Mouse (Mus musculus) kidney, adult 18-20 months (tissue): ENCODE data around the gene Tedc1.

ENCODE experiments used
- DNase-seq: peaks from one replicate; pipeline ENCODE4 v3.0.0; 2021

The Tedc1 gene

GRCm38 (mm10) chr12:113205251-113205942 lies 49.2 kb downstream of the Tedc1 start:
- DNase-seq = no peak

- DNase-seq = no peak
Observed at GRCm38 (mm10) chr12:113207737-113208136, 51.5 kb downstream of the Tedc1 start.

GRCm38 (mm10) chr12:113210586-113211378 lies 54.6 kb downstream of the Tedc1 start:
- no peak for DNase-seq

- no peak for DNase-seq
Observed at GRCm38 (mm10) chr12:113211772-113212171, 55.6 kb downstream of the Tedc1 start.

GRCm38 (mm10) chr12:113212326-113212924 lies 56.2 kb downstream of the Tedc1 start:
- DNase-seq = no peak

GRCm38 (mm10) chr12:113213226-113213625 lies 57.0 kb downstream of the Tedc1 start:
- DNase-seq = no peak

GRCm38 (mm10) chr12:113214072-113214808 lies 58.0 kb downstream of the Tedc1 start:
- DNase-seq = no peak

- no peak for DNase-seq
Observed at GRCm38 (mm10) chr12:113214972-113215666, 58.9 kb downstream of the Tedc1 start.
